Mouse (Mus musculus): ENCODE results near the gene Lmtk2.

- TF ChIP-seq CTCF (IDR thresholded peaks at IDR 0.05; ENCODE audit: low read depth) (no peak), EP300 (IDR thresholded peaks at IDR 0.05; ENCODE audit: low read depth) (no peak)
Observed at GRCm38 (mm10) chr5:144169275-144169975, 69.2 kb downstream of the Lmtk2 start.

All from liver, postnatal 0 days (tissue).